Mouse (Mus musculus) embryonic facial prominence, embryonic 10.5 days (tissue): ENCODE results near the gene Adamts18. TPM values are rescaled to one million over a fixed set of nuclear protein-coding genes. Genes with fewer than 3 reads are reported as not detected.

Source experiments
- DNase-seq: peaks from one replicate; pipeline ENCODE4 v3.0.0-alpha.2; 2017; ENCODE audit warnings: low spot score
- H3K27ac ChIP-seq: fragments of 300-500 bp; sonication (generic); replicated peaks from 2 replicates; pipeline ENCODE4 v1.5.1; 2016; ENCODE audit warnings: mild to moderate bottlenecking
- H3K27me3 ChIP-seq: fragments of 300-500 bp; sonication (generic); replicated peaks from 2 replicates; pipeline ENCODE4 v1.6.1; 2016; ENCODE audit warnings: low read depth, mild to moderate bottlenecking; ENCODE audit not compliant: poor library complexity, severe bottlenecking
- H3K36me3 ChIP-seq: fragments of 300-500 bp; sonication (generic); replicated peaks from 2 replicates; pipeline ENCODE4 v1.6.1; 2016; ENCODE audit warnings: mild to moderate bottlenecking, moderate library complexity
- H3K4me1 ChIP-seq: fragments of 300-500 bp; sonication (generic); 2 replicates; pipeline ENCODE4 v1.6.1; 2016
- H3K4me3 ChIP-seq: fragments of 300-500 bp; sonication (generic); 2 replicates; pipeline ENCODE4 v1.5.1; 2016; ENCODE audit warnings: mild to moderate bottlenecking, moderate library complexity
- H3K9me3 ChIP-seq: fragments of 300-500 bp; sonication (generic); 2 replicates; pipeline ENCODE4 v1.6.1; 2016; ENCODE audit warnings: mild to moderate bottlenecking
- WGBS: fragments of 180-500 bp; shearing (Covaris S2); methylation state at CpG from one replicate; pipeline ENCODE4 v1.1.7; 2016; 5-methylcytosine and 5-hydroxymethylcytosine counted together
- polyA plus RNA-seq: library from polyadenylated mRNA; unstranded; fragments of >200 nt; fragmentation: Nextera tagmentation; extraction: Ambion mirVana; gene quantifications from 2 replicates; pipeline ENCODE4 v1.2.1, GENCODE M21; 2016

Adamts18 gene
- polyA plus RNA-seq, 1 experiment from 2014 or later: 4.6 TPM

- 0 out of 2 replicates have a peak, but pooled peaks cover 5% of the 10 kb centered on the region for H3K4me1 ChIP-seq
- no peak overlapping the region for H3K4me3 ChIP-seq
- H3K27me3 ChIP-seq: no peaks in the 10 kb centered on the region
- H3K27ac ChIP-seq: no peak overlapping the region
- DNase-seq: no peak
- H3K36me3 ChIP-seq: no peaks in the 10 kb centered on the region
- WGBS: 89% methylated on average over 12 of the region's 12 CpGs
- H3K9me3 ChIP-seq: 0 out of 2 replicates have a peak, but pooled peaks cover 3% of the 10 kb centered on the region
Observed at GRCm38 (mm10) chr8:113859890-113860683, 11.5 kb upstream of the Adamts18 start.

- Histone ChIP-seq H3K27me3 (no peaks in the 10 kb centered on the region), H3K4me3 (no peak overlapping the region), H3K27ac (no peak overlapping the region), H3K9me3 (no peaks in the 10 kb centered on the region), H3K4me1 (0 out of 2 replicates have a peak, but pooled peaks cover 5% of the 10 kb centered on the region), H3K36me3 (no peaks in the 10 kb centered on the region)
- DNase-seq: no peak
- WGBS: 68% methylated on average over 7 of the region's 7 CpGs
Observed at GRCm38 (mm10) chr8:113858801-113859200, 10.3 kb upstream of the Adamts18 start.

GRCm38 (mm10) chr8:113854622-113855293, 6.2 kb upstream of the Adamts18 start:
- peaks cover 18% of the 10 kb centered on the region for H3K27me3 ChIP-seq

GRCm38 (mm10) chr8:113853714-113854113, 5.2 kb upstream of the Adamts18 start:
- H3K36me3 ChIP-seq: no peaks in the 10 kb centered on the region
- H3K27ac ChIP-seq: no peak overlapping the region
- DNase-seq: no peak
- WGBS: 64% methylated on average over 4 of the region's 4 CpGs
- peaks cover 4% of the 10 kb centered on the region; the same call in 1 of the 2 replicates for H3K9me3 ChIP-seq
- peaks cover 15% of the 10 kb centered on the region for H3K4me1 ChIP-seq
- H3K27me3 ChIP-seq: peaks cover 28% of the 10 kb centered on the region
- no peak overlapping the region for H3K4me3 ChIP-seq

More at GRCm38 (mm10) chr8:113854622-113855293, 6.2 kb upstream of the Adamts18 start:
- WGBS: 86% methylated on average over 8 of the region's 8 CpGs
- DNase-seq: no peak
- H3K4me1 ChIP-seq: peaks cover 11% of the 10 kb centered on the region; the same call in 1 of the 2 replicates
- H3K36me3 ChIP-seq: no peaks in the 10 kb centered on the region
- H3K4me3 ChIP-seq: no peak overlapping the region
- peaks cover 4% of the 10 kb centered on the region; the same call in 1 of the 2 replicates for H3K9me3 ChIP-seq
- no peak overlapping the region for H3K27ac ChIP-seq

- H3K4me1 ChIP-seq: peaks cover 28% of the 10 kb centered on the region
- 38% methylated on average over 4 of the region's 4 CpGs for WGBS
Observed at GRCm38 (mm10) chr8:113851655-113852054, 3.1 kb upstream of the Adamts18 start.

DNA sequence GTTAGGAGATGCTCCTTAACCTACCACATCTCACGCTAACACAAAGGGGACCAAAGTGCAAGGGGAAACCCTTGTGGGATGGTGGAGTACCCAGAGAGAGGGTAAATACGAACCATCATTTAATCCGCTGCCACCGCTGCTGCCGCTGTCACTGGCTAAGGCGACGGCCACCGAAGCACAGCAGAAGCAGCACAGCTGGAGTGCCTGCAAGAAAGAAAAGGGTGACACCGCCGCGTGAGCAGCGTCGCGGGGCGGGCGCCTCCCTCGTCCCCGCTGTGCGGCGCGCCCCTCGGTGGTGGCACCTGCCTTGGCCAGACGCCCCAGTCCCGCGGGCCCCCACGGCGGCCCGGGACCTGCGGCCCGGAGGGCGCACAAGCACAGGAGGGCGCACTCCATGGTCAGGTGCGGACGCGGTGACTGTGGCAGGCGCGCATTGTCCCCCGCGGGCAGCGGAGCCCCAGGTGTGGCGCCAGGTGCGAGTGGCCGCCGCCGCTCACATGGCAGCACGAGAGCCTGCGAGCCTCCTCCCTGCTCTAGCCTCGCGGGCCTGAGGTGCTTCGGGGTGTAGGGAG, 371 bp downstream of the Adamts18 start:
- peak; percentile 40 for DNase-seq
- Histone ChIP-seq H3K27me3 (peaks cover 54% of the 10 kb centered on the region), H3K4me1 (peaks cover 30% of the 10 kb centered on the region), H3K27ac (peak overlapping the region; percentile 81), H3K4me3 (peak overlapping the region; percentile 78), H3K36me3 (no peaks in the 10 kb centered on the region), H3K9me3 (peaks cover 4% of the 10 kb centered on the region; the same call in 1 of the 2 replicates)
- whole genome bisulfite sequencing: under 1% methylated on average over 50 of the region's 50 CpGs

More at GRCm38 (mm10) chr8:113851655-113852054, 3.1 kb upstream of the Adamts18 start:
- Histone ChIP-seq H3K4me3 (no peak overlapping the region), H3K27ac (no peak overlapping the region), H3K27me3 (peaks cover 49% of the 10 kb centered on the region), H3K9me3 (peaks cover 4% of the 10 kb centered on the region; the same call in 1 of the 2 replicates), H3K36me3 (no peaks in the 10 kb centered on the region)
- DNase-seq: peak; percentile 29

DNA sequence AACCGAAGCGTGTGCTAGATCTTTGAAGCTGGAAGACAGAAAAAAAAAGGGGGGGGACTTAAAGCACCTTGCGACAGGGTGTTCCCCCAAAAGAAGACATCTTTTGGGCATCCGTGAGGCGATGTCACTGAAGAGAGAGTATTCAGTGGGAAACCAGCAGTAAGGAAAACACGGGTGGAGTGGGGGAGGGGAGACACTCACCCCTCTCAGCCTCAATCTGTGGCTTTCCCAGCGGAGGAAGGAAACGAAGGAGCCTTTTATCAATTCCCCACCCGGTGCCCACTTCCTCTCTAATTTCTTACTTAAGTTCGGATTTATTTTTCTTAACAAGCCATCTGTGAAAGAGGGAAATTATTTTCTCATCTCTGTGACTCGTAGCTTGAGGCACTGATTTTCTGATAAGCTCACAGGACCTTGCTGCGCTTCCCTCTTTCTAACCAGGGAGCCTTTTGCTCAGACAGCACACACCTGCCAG, 895 bp downstream of the Adamts18 start:
- Histone ChIP-seq H3K4me1 (peaks cover 29% of the 10 kb centered on the region), H3K36me3 (no peaks in the 10 kb centered on the region), H3K9me3 (peaks cover 4% of the 10 kb centered on the region; the same call in 1 of the 2 replicates), H3K27me3 (peaks cover 54% of the 10 kb centered on the region), H3K4me3 (peak overlapping the region; percentile 78), H3K27ac (peak overlapping the region; percentile 81)
- 20% methylated on average over 12 of the region's 12 CpGs for WGBS
- no peak for DNase-seq

GRCm38 (mm10) chr8:113846669-113847068, 1.9 kb downstream of the Adamts18 start:
- DNase-seq: no peak
- no peak overlapping the region for H3K27ac ChIP-seq
- peaks cover 4% of the 10 kb centered on the region; the same call in 1 of the 2 replicates for H3K9me3 ChIP-seq
- H3K27me3 ChIP-seq: peaks cover 54% of the 10 kb centered on the region
- 81% methylated on average over 5 of the region's 5 CpGs for WGBS
- 0 out of 2 replicates have a peak overlapping the region, but pooled peaks have one; percentile 78 for H3K4me3 ChIP-seq
- no peaks in the 10 kb centered on the region for H3K36me3 ChIP-seq
- H3K4me1 ChIP-seq: peaks cover 29% of the 10 kb centered on the region

DNA sequence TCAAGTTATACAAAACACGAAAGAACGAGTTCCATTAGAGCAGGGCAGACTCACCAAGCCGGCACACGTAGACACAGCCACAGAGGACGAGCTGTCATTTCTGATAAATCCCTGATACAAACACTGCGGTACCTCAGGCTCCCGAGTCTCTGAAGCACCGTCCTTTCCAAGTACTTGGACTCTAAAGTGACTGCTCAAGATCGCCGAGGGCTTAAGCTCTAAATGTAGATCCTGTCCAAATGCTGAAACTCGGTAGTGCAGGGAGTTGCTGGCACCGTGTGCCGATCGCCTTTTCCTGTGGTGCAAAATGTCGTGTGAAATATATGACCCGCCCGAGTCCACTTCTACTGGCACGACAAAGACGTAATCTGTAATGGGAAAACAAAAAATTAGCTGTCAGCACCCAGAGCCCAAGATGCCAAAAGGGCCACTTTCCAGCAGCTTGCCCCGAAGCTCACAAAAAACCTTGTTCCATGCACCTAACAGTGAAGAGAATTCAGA, 3.7 kb downstream of the Adamts18 start:
- peaks cover 29% of the 10 kb centered on the region for H3K4me1 ChIP-seq
- H3K27ac ChIP-seq: no peak overlapping the region
- H3K27me3 ChIP-seq: peaks cover 37% of the 10 kb centered on the region
- 63% methylated on average over 20 of the region's 20 CpGs for WGBS
- no peak overlapping the region for H3K4me3 ChIP-seq
- H3K9me3 ChIP-seq: no peaks in the 10 kb centered on the region
- no peaks in the 10 kb centered on the region for H3K36me3 ChIP-seq
- DNase-seq: peak; percentile 30

DNA sequence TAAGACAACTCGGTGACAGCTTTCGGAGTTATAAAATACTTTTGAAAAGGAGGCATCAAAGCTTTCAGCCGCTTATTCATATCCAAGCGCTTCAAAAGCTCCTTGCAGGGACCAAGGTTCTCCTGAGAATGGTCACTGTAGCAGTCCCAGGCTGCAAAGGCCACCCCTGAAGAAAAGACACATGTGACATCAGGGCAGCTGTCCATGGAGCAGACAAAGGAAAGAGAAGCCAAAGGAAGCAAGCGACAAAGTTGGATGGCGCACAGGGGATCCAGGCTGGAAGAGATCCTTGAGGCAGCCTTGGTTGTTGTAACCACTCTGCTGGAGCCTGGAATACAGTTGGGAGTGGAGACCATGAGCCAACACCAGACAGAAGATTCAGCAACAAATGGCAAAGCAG, 10.3 kb downstream of the Adamts18 start:
- no peaks in the 10 kb centered on the region for H3K9me3 ChIP-seq
- H3K27me3 ChIP-seq: no peaks in the 10 kb centered on the region
- H3K36me3 ChIP-seq: no peaks in the 10 kb centered on the region
- no peak for DNase-seq
- no peak overlapping the region for H3K4me3 ChIP-seq
- WGBS: 82% methylated on average over 6 of the region's 6 CpGs
- peaks cover 19% of the 10 kb centered on the region for H3K4me1 ChIP-seq
- no peak overlapping the region for H3K27ac ChIP-seq

GRCm38 (mm10) chr8:113837570-113837915, 11.0 kb downstream of the Adamts18 start:
- Histone ChIP-seq H3K4me1 (peaks cover 19% of the 10 kb centered on the region), H3K27ac (no peak overlapping the region), H3K27me3 (no peaks in the 10 kb centered on the region), H3K36me3 (no peaks in the 10 kb centered on the region), H3K9me3 (no peaks in the 10 kb centered on the region), H3K4me3 (no peak overlapping the region)
- WGBS: 70% methylated on average over 4 of the region's 4 CpGs
- no peak for DNase-seq

- Histone ChIP-seq H3K27ac (no peak overlapping the region; the same call in 1 of the 2 replicates), H3K27me3 (no peaks in the 10 kb centered on the region), H3K4me3 (no peak overlapping the region), H3K36me3 (no peaks in the 10 kb centered on the region), H3K4me1 (peaks cover 19% of the 10 kb centered on the region), H3K9me3 (no peaks in the 10 kb centered on the region)
- DNase-seq: no peak
- 65% methylated on average over 8 of the region's 8 CpGs for WGBS
Observed at GRCm38 (mm10) chr8:113836892-113837569, 11.5 kb downstream of the Adamts18 start.
